14 mouse cellular contexts compared by ENCODE assay signal in genomic region chr11:4620501-4621108, GRCm38 (mm10). TPM values are rescaled to one million over a fixed set of nuclear protein-coding genes. Genes with fewer than 3 reads are reported as not detected.
DNase-seq lines count a peak whose midpoint lies in the region; ATAC-seq lines count a peak whose summit lies in the region.
"Had no signal": no experiment of that assay in that cellular context is flagged by ENCODE, and none has a peak within 500 bp of the region (broad histone marks: within the 10 kb centered on the region; RNA-seq: fewer than 3 reads in every experiment).

No protein-coding gene starts in this region.

- WGBS in lung, embryonic 16.5 days, result 36% methylated on average over 13 of the region's 13 CpGs
- 39% methylated on average over 13 of the region's 13 CpGs for WGBS in heart, embryonic 11.5 days (ENCODE audit: insufficient replicate concordance)
- 60% methylated on average over 13 of the region's 13 CpGs for WGBS in midbrain, embryonic 11.5 days
- WGBS in kidney, embryonic 14.5 days, result 67% methylated on average over 13 of the region's 13 CpGs

- no peak overlapping the region for H3K4me2 ChIP-seq in lung, embryonic 16.5 days (ENCODE audit: low read depth, low read length)
- peak overlapping the region; percentile 50 for H3K4me2 ChIP-seq in heart, embryonic 11.5 days
- H3K4me2 ChIP-seq in midbrain, embryonic 11.5 days, result no peak overlapping the region
- no peak overlapping the region for H3K4me2 ChIP-seq in kidney, embryonic 14.5 days (replicated peaks; ENCODE audit: low read depth, low read length)
- H3K4me2 ChIP-seq: forebrain, embryonic 12.5 days; liver, embryonic 12.5 days had no signal

- no peaks in the 10 kb centered on the region for H3K36me3 ChIP-seq in lung, embryonic 16.5 days (ENCODE audit: control insufficient read depth, insufficient read depth, low read length)
- no peaks in the 10 kb centered on the region for H3K36me3 ChIP-seq in heart, embryonic 11.5 days (ENCODE audit: control insufficient read depth, insufficient read depth, low read length)
- H3K36me3 ChIP-seq in midbrain, embryonic 11.5 days (ENCODE audit: control insufficient read depth, insufficient read depth, low read length), result no peaks in the 10 kb centered on the region
- no peaks in the 10 kb centered on the region for H3K36me3 ChIP-seq in kidney, embryonic 14.5 days (ENCODE audit: control insufficient read depth, insufficient read depth, low read length)
- H3K36me3 ChIP-seq: forebrain, embryonic 12.5 days; liver, embryonic 12.5 days had no signal

- peak; percentile 28; the same call in 1 of the 2 replicates for ATAC-seq in lung, embryonic 16.5 days (ENCODE audit: low read depth)
- ATAC-seq in heart, embryonic 11.5 days (replicated peaks; ENCODE audit: insufficient number of reproducible peaks, low FRiP score, low TSS enrichment), result no peak
- ATAC-seq in midbrain, embryonic 11.5 days (ENCODE audit: low FRiP score), result no peak
- no peak for ATAC-seq in kidney, embryonic 14.5 days (ENCODE audit: low FRiP score, low TSS enrichment)
- ATAC-seq: liver, embryonic 12.5 days; midbrain, embryonic 16.5 days had no signal

- no peaks in the 10 kb centered on the region for H3K9me3 ChIP-seq in lung, embryonic 16.5 days (ENCODE audit: control insufficient read depth, low read length)
- no peaks in the 10 kb centered on the region for H3K9me3 ChIP-seq in heart, embryonic 11.5 days (replicated peaks; ENCODE audit: control insufficient read depth, low read length)
- H3K9me3 ChIP-seq in midbrain, embryonic 11.5 days (ENCODE audit: control insufficient read depth, low read length), result no peaks in the 10 kb centered on the region
- no peaks in the 10 kb centered on the region for H3K9me3 ChIP-seq in kidney, embryonic 14.5 days (ENCODE audit: control insufficient read depth, low read length)
- H3K9me3 ChIP-seq: forebrain, embryonic 12.5 days; liver, embryonic 12.5 days had no signal

- H3K27me3 ChIP-seq in lung, embryonic 16.5 days (ENCODE audit: control insufficient read depth, insufficient read depth, low read depth, low read length), result no peaks in the 10 kb centered on the region
- H3K27me3 ChIP-seq in heart, embryonic 11.5 days (ENCODE audit: control insufficient read depth, insufficient read depth, low read length), result no peaks in the 10 kb centered on the region
- no peaks in the 10 kb centered on the region for H3K27me3 ChIP-seq in midbrain, embryonic 11.5 days (ENCODE audit: control insufficient read depth, insufficient read depth, low read length)
- H3K27me3 ChIP-seq in kidney, embryonic 14.5 days (ENCODE audit: control insufficient read depth, insufficient read depth, low read length), result no peaks in the 10 kb centered on the region
- H3K27me3 ChIP-seq: forebrain, embryonic 12.5 days had no signal

- no peak overlapping the region for H3K4me3 ChIP-seq in lung, embryonic 16.5 days (ENCODE audit: low read length)
- H3K4me3 ChIP-seq in heart, embryonic 11.5 days (ENCODE audit: low read depth, low read length), result no peak overlapping the region; the same call in 1 of the 2 replicates
- H3K4me3 ChIP-seq in midbrain, embryonic 11.5 days (ENCODE audit: low read depth, low read length), result no peak overlapping the region
- no peak overlapping the region for H3K4me3 ChIP-seq in kidney, embryonic 14.5 days (ENCODE audit: low read length)
- H3K4me3 ChIP-seq: forebrain, embryonic 12.5 days; layer of hippocampus, adult 2 months; liver, embryonic 12.5 days had no signal

- H3K27ac ChIP-seq in lung, embryonic 16.5 days (ENCODE audit: low read length), result no peak overlapping the region
- no peak overlapping the region for H3K27ac ChIP-seq in heart, embryonic 11.5 days (ENCODE audit: low read depth, low read length)
- H3K27ac ChIP-seq in midbrain, embryonic 11.5 days (ENCODE audit: low read depth, low read length), result no peak overlapping the region
- H3K27ac ChIP-seq in kidney, embryonic 14.5 days (ENCODE audit: low read depth, low read length), result no peak overlapping the region
- H3K27ac ChIP-seq: forebrain, embryonic 12.5 days; layer of hippocampus, adult 2 months; liver, embryonic 12.5 days had no signal

- DNase-seq in adrenal gland, adult 2 months, result peak; percentile 19
- DNase-seq in adrenal gland, postnatal 14 days, result no peak
- no peak for DNase-seq in lung, postnatal 25 days (ENCODE audit: low spot score)
- DNase-seq in ovary, postnatal 36 days (ENCODE audit: low spot score), result peak; percentile 38
- no peak for DNase-seq in midbrain, embryonic 11.5 days (ENCODE audit: low spot score, missing footprints)
- DNase-seq: adrenal gland, adult 8-10 months had no signal

- H3K4me1 ChIP-seq in lung, embryonic 16.5 days (replicated peaks; ENCODE audit: control insufficient read depth, insufficient read depth, low read length), result no peaks in the 10 kb centered on the region
- H3K4me1 ChIP-seq in heart, embryonic 11.5 days (ENCODE audit: control insufficient read depth, insufficient read depth, low read length), result peaks cover 4% of the 10 kb centered on the region; the same call in 1 of the 2 replicates
- no peaks in the 10 kb centered on the region for H3K4me1 ChIP-seq in midbrain, embryonic 11.5 days (ENCODE audit: control insufficient read depth, insufficient read depth, low read length)
- H3K4me1 ChIP-seq in kidney, embryonic 14.5 days (ENCODE audit: control insufficient read depth, insufficient read depth, low read length), result no peaks in the 10 kb centered on the region
- H3K4me1 ChIP-seq: forebrain, embryonic 12.5 days had no signal

- no peak overlapping the region for H3K9ac ChIP-seq in lung, embryonic 16.5 days (ENCODE audit: low read length)
- H3K9ac ChIP-seq in heart, embryonic 11.5 days (ENCODE audit: low read depth, low read length), result no peak overlapping the region; the same call in 1 of the 2 replicates
- no peak overlapping the region for H3K9ac ChIP-seq in midbrain, embryonic 11.5 days (ENCODE audit: low read length)
- H3K9ac ChIP-seq in kidney, embryonic 14.5 days (ENCODE audit: low read depth, low read length), result no peak overlapping the region
- H3K9ac ChIP-seq: forebrain, embryonic 12.5 days; liver, embryonic 12.5 days had no signal

RNA-seq across cellular contexts. Expression of gene Gm11032, which starts 0.7 kb away (rescaled TPM):
- total RNA-seq in adrenal gland, adult 2 months (2021), result not detected
- not detected in 2 replicates for polyA plus RNA-seq in adrenal gland, adult 2 months (2012; rRNA removed)
- total RNA-seq in adrenal gland, postnatal 14 days (2021), result not detected in 2 replicates
- polyA plus RNA-seq in lung, embryonic 16.5 days (2015; fragmentation: Nextera tagmentation; extraction: Ambion mirVana), result not detected in 2 replicates
- polyA plus RNA-seq in heart, embryonic 11.5 days (2014; fragmentation: Nextera tagmentation; extraction: Ambion mirVana), result not detected in 2 replicates
- not detected in 2 replicates for polyA plus RNA-seq in midbrain, embryonic 11.5 days (2014; fragmentation: Nextera tagmentation; extraction: Ambion mirVana)
- not detected in 2 replicates for polyA plus RNA-seq in kidney, embryonic 14.5 days (2014; fragmentation: Nextera tagmentation; extraction: Ambion mirVana)
- total RNA-seq: adrenal gland, adult 8-10 months; ES-E14; layer of hippocampus, adult 2 months had no signal
- polyA plus RNA-seq: forebrain, embryonic 12.5 days; liver, embryonic 12.5 days; midbrain, embryonic 16.5 days had no signal

RNA-seq across cellular contexts. Expression of gene Ascc2, which starts 16.9 kb away (rescaled TPM):
- total RNA-seq in adrenal gland, adult 2 months (2021), result 10 to 100 TPM; 46.3 to 51.5 TPM
- 10.7 and 12.8 TPM in 2 replicates for polyA plus RNA-seq in adrenal gland, adult 2 months (2012; rRNA removed)
- 31.3 and 36.4 TPM in 2 replicates for total RNA-seq in adrenal gland, postnatal 14 days (2021)
- polyA plus RNA-seq in lung, embryonic 16.5 days (2015; fragmentation: Nextera tagmentation; extraction: Ambion mirVana), result 34.1 and 35.9 TPM in 2 replicates
- polyA plus RNA-seq in heart, embryonic 11.5 days (2014; fragmentation: Nextera tagmentation; extraction: Ambion mirVana), result 28.4 and 29.0 TPM in 2 replicates
- polyA plus RNA-seq in midbrain, embryonic 11.5 days (2014; fragmentation: Nextera tagmentation; extraction: Ambion mirVana), result 30.5 and 33.4 TPM in 2 replicates
- polyA plus RNA-seq in kidney, embryonic 14.5 days (2014; fragmentation: Nextera tagmentation; extraction: Ambion mirVana), result 20.9 and 36.2 TPM in 2 replicates

RNA-seq across cellular contexts. Expression of gene Mtmr3, which starts 25.9 kb away (rescaled TPM):
- 10 to 100 TPM; 55.5 to 56.6 TPM for total RNA-seq in adrenal gland, adult 2 months (2021)
- 23.0 and 31.6 TPM in 2 replicates for polyA plus RNA-seq in adrenal gland, adult 2 months (2012; rRNA removed)
- total RNA-seq in adrenal gland, postnatal 14 days (2021), result 49.8 and 53.9 TPM in 2 replicates
- polyA plus RNA-seq in lung, embryonic 16.5 days (2015; fragmentation: Nextera tagmentation; extraction: Ambion mirVana), result 26.1 and 27.4 TPM in 2 replicates
- 21.4 and 24.4 TPM in 2 replicates for polyA plus RNA-seq in heart, embryonic 11.5 days (2014; fragmentation: Nextera tagmentation; extraction: Ambion mirVana)
- polyA plus RNA-seq in midbrain, embryonic 11.5 days (2014; fragmentation: Nextera tagmentation; extraction: Ambion mirVana), result 28.6 and 32.5 TPM in 2 replicates
- polyA plus RNA-seq in kidney, embryonic 14.5 days (2014; fragmentation: Nextera tagmentation; extraction: Ambion mirVana), result 13.4 and 26.2 TPM in 2 replicates

Comparison
In these comparisons a context has a peak if more than half of its experiments do, and no peak if none do; other contexts are left out.
1. DNase-seq: peak in adrenal gland, adult 2 months (single experiment) and ovary, postnatal 36 days (single experiment); none in adrenal gland, postnatal 14 days (single experiment), lung, postnatal 25 days (single experiment) and midbrain, embryonic 11.5 days (single experiment).